26 mouse cellular contexts compared by ENCODE assay signal in the genomic region with DNA sequence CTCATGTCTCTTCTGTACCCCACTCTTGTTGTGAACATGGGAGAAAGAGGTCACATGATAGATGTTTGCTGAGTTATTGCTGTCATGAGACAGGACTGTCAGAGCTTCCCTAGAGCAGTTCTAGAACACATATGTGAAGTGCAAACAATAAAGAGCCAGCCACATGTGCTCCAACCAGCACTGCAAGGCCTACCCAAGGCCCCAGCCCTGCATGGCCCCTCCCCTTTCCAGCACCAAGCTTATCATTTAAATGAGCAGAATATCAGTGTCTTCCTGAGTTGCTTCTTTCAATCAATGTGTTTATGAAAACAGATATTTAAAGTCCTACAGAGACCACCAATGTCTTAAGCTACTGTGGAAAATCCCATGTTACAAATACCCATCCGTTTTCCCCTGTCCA.
"Had no signal": no experiment of that assay in that cellular context is flagged by ENCODE, and none has a peak within 500 bp of the region (broad histone marks: within the 10 kb centered on the region; RNA-seq: fewer than 3 reads in every experiment).

No protein-coding gene starts in this region.

- DNase-seq: cerebellum, adult 2 months; cerebellum, adult 8-10 months; cerebellum, adult 9-10 months; cerebellum, adult 9-11 months; cerebellum, postnatal 10 days; cerebellum, postnatal 14 days; cerebellum, postnatal 25 days; cerebellum, postnatal 36 days; embryo, embryonic 11 days; forebrain, postnatal 0 days; gastrocnemius, adult 2 months; gastrocnemius, postnatal 10 days; gastrocnemius, postnatal 14 days; gastrocnemius, postnatal 25 days; gastrocnemius, postnatal 36 days; heart, adult 18-20 months; heart, adult 2 months had no signal

- H3K27me3 ChIP-seq: embryonic facial prominence, embryonic 12.5 days; embryonic facial prominence, embryonic 13.5 days; embryonic facial prominence, embryonic 15.5 days; forebrain, embryonic 13.5 days; forebrain, embryonic 15.5 days had no signal

- H3K27ac ChIP-seq: embryonic facial prominence, embryonic 10.5 days; embryonic facial prominence, embryonic 12.5 days; embryonic facial prominence, embryonic 13.5 days; embryonic facial prominence, embryonic 15.5 days; forebrain, embryonic 10.5 days; forebrain, embryonic 12.5 days; forebrain, embryonic 13.5 days; forebrain, embryonic 15.5 days; gastrocnemius, adult 2 months; heart, adult 2 months had no signal

- H3K9me3 ChIP-seq: embryonic facial prominence, embryonic 10.5 days; embryonic facial prominence, embryonic 12.5 days; embryonic facial prominence, embryonic 13.5 days; embryonic facial prominence, embryonic 15.5 days; forebrain, embryonic 10.5 days; forebrain, embryonic 12.5 days; forebrain, embryonic 13.5 days; forebrain, embryonic 15.5 days had no signal

- H3K4me3 ChIP-seq: embryonic facial prominence, embryonic 10.5 days; embryonic facial prominence, embryonic 12.5 days; embryonic facial prominence, embryonic 13.5 days; embryonic facial prominence, embryonic 15.5 days; erythroblast, embryonic 14.5 days; forebrain, embryonic 10.5 days; forebrain, embryonic 12.5 days; forebrain, embryonic 13.5 days; forebrain, embryonic 15.5 days; gastrocnemius, adult 2 months; heart, adult 2 months had no signal

- H3K4me1 ChIP-seq: embryonic facial prominence, embryonic 10.5 days; embryonic facial prominence, embryonic 12.5 days; embryonic facial prominence, embryonic 13.5 days; embryonic facial prominence, embryonic 15.5 days; forebrain, embryonic 15.5 days had no signal

- H3K36me3 ChIP-seq: embryonic facial prominence, embryonic 10.5 days; embryonic facial prominence, embryonic 12.5 days; embryonic facial prominence, embryonic 13.5 days; embryonic facial prominence, embryonic 15.5 days; forebrain, embryonic 10.5 days; forebrain, embryonic 12.5 days; forebrain, embryonic 15.5 days had no signal
